Mouse (Mus musculus) liver, embryonic 13.5 days (tissue): Measurements from ENCODE around the gene Gm28044. TPM values are rescaled to one million over a fixed set of nuclear protein-coding genes. Genes with fewer than 3 reads are reported as not detected.
"Not testable (repeated sequence)": the region's sequence is repeated elsewhere in the genome, so short reads cannot be mapped to it uniquely, and the experiment has no call there.

Experiments used
- ATAC-seq: fragments of 200-750 bp; cut with Nextera tagmentation; 2 replicates; pipeline ENCODE4 v1.8.0; 2017; ENCODE audit warnings: low read depth, mild to moderate bottlenecking, moderate number of reproducible peaks, moderate library complexity
- DNase-seq: peaks from one replicate; pipeline ENCODE4 v3.0.0; 2022
- H3K27ac ChIP-seq: fragments of 300-500 bp; sonication (generic); 2 replicates; pipeline ENCODE4 v1.5.1; 2015; ENCODE audit warnings: moderate library complexity, mild to moderate bottlenecking, inconsistent platforms
- H3K27me3 ChIP-seq: fragments of 300-500 bp; sonication (generic); 2 replicates; pipeline ENCODE4 v1.6.1; 2015; ENCODE audit warnings: mild to moderate bottlenecking, inconsistent platforms
- H3K36me3 ChIP-seq: fragments of 300-500 bp; sonication (generic); 2 replicates; pipeline ENCODE4 v1.6.1; 2015; ENCODE audit warnings: mild to moderate bottlenecking, inconsistent platforms
- H3K4me1 ChIP-seq: fragments of 300-500 bp; sonication (generic); replicated peaks from 2 replicates; pipeline ENCODE4 v1.6.1; 2015; ENCODE audit warnings: inconsistent platforms
- H3K4me2 ChIP-seq: fragments of 300-500 bp; sonication (generic); 2 replicates; pipeline ENCODE4 v1.6.1; 2015; ENCODE audit warnings: inconsistent platforms, mild to moderate bottlenecking, moderate library complexity
- H3K4me3 ChIP-seq: fragments of 300-500 bp; sonication (generic); replicated peaks from 2 replicates; pipeline ENCODE4 v1.5.1; 2015; ENCODE audit warnings: mild to moderate bottlenecking, inconsistent platforms
- H3K9ac ChIP-seq: fragments of 300-500 bp; sonication (generic); 2 replicates; pipeline ENCODE4 v1.6.1; 2015; ENCODE audit warnings: mild to moderate bottlenecking, inconsistent platforms
- H3K9me3 ChIP-seq: fragments of 300-500 bp; sonication (generic); replicated peaks from 2 replicates; pipeline ENCODE4 v1.6.1; 2016; ENCODE audit warnings: inconsistent platforms
- WGBS: fragments of 180-500 bp; shearing (Covaris S2); methylation state at CpG from one replicate; pipeline ENCODE4 v1.1.7; 2015; ENCODE audit not compliant: insufficient replicate concordance; 5-methylcytosine and 5-hydroxymethylcytosine counted together
- polyA plus RNA-seq: library from polyadenylated mRNA; unstranded; fragments of >200 nt; fragmentation: Nextera tagmentation; extraction: Ambion mirVana; gene quantifications from 2 replicates; pipeline ENCODE4 v1.2.1, GENCODE M21; 2015

The Gm28044 gene
- polyA plus RNA-seq, result 0.30 and 0.63 TPM in 2 replicates

GRCm38 (mm10) chr13:67360131-67360744 lies at the start of gene Gm28044, which contains the start of gene Zfp953:
Gm28044 (minus strand) TSS chr13:67360536.
Zfp953 (minus strand) TSS chr13:67360605.
- peak within 1 kb of the TSS; percentile 79 for H3K9ac ChIP-seq
- peak within 1 kb of the TSS; percentile 80 for H3K4me3 ChIP-seq
- H3K4me1 ChIP-seq, result peaks cover 19% of the 10 kb centered on the region
- no peaks in the 10 kb centered on the region for H3K9me3 ChIP-seq
- peak; percentile 84 for ATAC-seq
- peak within 1 kb of the TSS; percentile 68 for H3K4me2 ChIP-seq
- H3K27me3 ChIP-seq, result no peaks in the 10 kb centered on the region
- peak within 1 kb of the TSS; percentile 58 for H3K27ac ChIP-seq
- peak; percentile 68 for DNase-seq
- H3K36me3 ChIP-seq, result no peaks in the 10 kb centered on the region
- WGBS, result under 1% methylated on average over 15 of the region's 15 CpGs

GRCm38 (mm10) chr13:67399183-67399903 lies 39.0 kb upstream of the Gm28044 start, which contains the start of gene Zfp429:
Zfp429 (minus strand) TSS chr13:67399819.
- H3K9me3 ChIP-seq, H3K36me3 ChIP-seq, H3K27me3 ChIP-seq, H3K27ac ChIP-seq, DNase-seq, H3K4me1 ChIP-seq: not testable (repeated sequence)
- peak within 1 kb of the TSS; percentile 70 for H3K9ac ChIP-seq
- WGBS, result 6% methylated on average over 16 of the region's 16 CpGs
- H3K4me3 ChIP-seq, result peak within 1 kb of the TSS; percentile 64
- peak within 1 kb of the TSS; percentile 69 for H3K4me2 ChIP-seq
- peak; percentile 91 for ATAC-seq

GRCm38 (mm10) chr13:67376255-67376654 lies 15.9 kb upstream of the Gm28044 start:
- H3K4me3 ChIP-seq, DNase-seq, H3K36me3 ChIP-seq, H3K9ac ChIP-seq, H3K4me2 ChIP-seq, H3K27ac ChIP-seq, H3K4me1 ChIP-seq, H3K27me3 ChIP-seq, ATAC-seq, H3K9me3 ChIP-seq: not testable (repeated sequence)
- 54% methylated on average over 3 of the region's 3 CpGs for WGBS

- not testable (repeated sequence) for H3K9me3 ChIP-seq, H3K36me3 ChIP-seq, H3K27me3 ChIP-seq, H3K4me1 ChIP-seq
- Histone ChIP-seq H3K9ac (peak within 1 kb of the TSS; percentile 69), H3K27ac (peak within 1 kb of the TSS; percentile 39; the same call in 1 of the 2 replicates), H3K4me2 (peak within 1 kb of the TSS; percentile 70), H3K4me3 (peak within 1 kb of the TSS; percentile 64)
- ATAC-seq (peak; percentile 95), DNase-seq (peak; percentile 34)
- 11% methylated on average over 15 of the region's 15 CpGs for WGBS
Measured at GRCm38 (mm10) chr13:67375050-67375911, 14.9 kb upstream of the Gm28044 start, which contains the start of the genes Gm28041 and Zfp456. Gm28041 (minus strand) TSS chr13:67375733. Zfp456 (minus strand) TSS chr13:67375810.

GRCm38 (mm10) chr13:67351854-67352253 lies 8.5 kb downstream of the Gm28044 start:
- DNase-seq, result no peak
- H3K9ac ChIP-seq, result no peak overlapping the region
- no peaks in the 10 kb centered on the region for H3K27me3 ChIP-seq
- ATAC-seq, result no peak
- no peaks in the 10 kb centered on the region for H3K4me1 ChIP-seq
- H3K9me3 ChIP-seq, result no peaks in the 10 kb centered on the region
- H3K27ac ChIP-seq, result no peak overlapping the region
- no peak overlapping the region for H3K4me3 ChIP-seq
- no peak overlapping the region for H3K4me2 ChIP-seq
- H3K36me3 ChIP-seq, result no peaks in the 10 kb centered on the region

- Histone ChIP-seq H3K27me3 (no peaks in the 10 kb centered on the region), H3K9ac (no peak overlapping the region), H3K36me3 (peaks cover 21% of the 10 kb centered on the region), H3K4me2 (no peak overlapping the region), H3K9me3 (no peaks in the 10 kb centered on the region), H3K4me1 (no peaks in the 10 kb centered on the region), H3K4me3 (no peak overlapping the region), H3K27ac (no peak overlapping the region)
- ATAC-seq, result no peak
- no peak for DNase-seq
- WGBS, result 74% methylated on average over 2 of the region's 2 CpGs
Measured at GRCm38 (mm10) chr13:67343422-67343821, 16.9 kb downstream of the Gm28044 start.

- WGBS, result 47% methylated on average over 1 of the region's 1 CpGs
- Histone ChIP-seq H3K4me2 (peak overlapping the region; percentile 78), H3K9me3 (no peaks in the 10 kb centered on the region), H3K27ac (peak overlapping the region; percentile 39; the same call in 1 of the 2 replicates), H3K27me3 (no peaks in the 10 kb centered on the region), H3K4me3 (peak overlapping the region; percentile 70), H3K36me3 (no peaks in the 10 kb centered on the region), H3K9ac (peak overlapping the region; percentile 73), H3K4me1 (peaks cover 17% of the 10 kb centered on the region)
- no peak for ATAC-seq
- no peak for DNase-seq
Measured at GRCm38 (mm10) chr13:67332877-67333276, 27.5 kb downstream of the Gm28044 start.

GRCm38 (mm10) chr13:67332019-67332724 lies 28.2 kb downstream of the Gm28044 start, which contains the start of gene Zfp595:
Zfp595 (minus strand) TSS chr13:67332570.
- Histone ChIP-seq H3K4me2 (peak within 1 kb of the TSS; percentile 78), H3K27ac (peak within 1 kb of the TSS; percentile 69), H3K9me3 (no peaks in the 10 kb centered on the region), H3K9ac (peak within 1 kb of the TSS; percentile 73), H3K27me3 (no peaks in the 10 kb centered on the region), H3K4me3 (peak within 1 kb of the TSS; percentile 70), H3K4me1 (peaks cover 17% of the 10 kb centered on the region), H3K36me3 (no peaks in the 10 kb centered on the region)
- ATAC-seq, result peak; percentile 91
- DNase-seq, result peak; percentile 73
- WGBS, result 12% methylated on average over 17 of the region's 17 CpGs

- WGBS, result 23% methylated on average over 5 of the region's 5 CpGs
- no peaks in the 10 kb centered on the region for H3K36me3 ChIP-seq
- DNase-seq (no peak), ATAC-seq (no peak)
- H3K27ac ChIP-seq, result no peak overlapping the region
- peaks cover 9% of the 10 kb centered on the region for H3K4me1 ChIP-seq
- peak overlapping the region; percentile 76 for H3K4me3 ChIP-seq
- peak overlapping the region; percentile 85 for H3K4me2 ChIP-seq
- peak overlapping the region; percentile 80; the same call in 1 of the 2 replicates for H3K9ac ChIP-seq
- no peaks in the 10 kb centered on the region for H3K27me3 ChIP-seq
- no peaks in the 10 kb centered on the region for H3K9me3 ChIP-seq
Measured at GRCm38 (mm10) chr13:67306718-67307117, 53.6 kb downstream of the Gm28044 start.

GRCm38 (mm10) chr13:67305822-67306672 lies 54.3 kb downstream of the Gm28044 start, which contains the start of gene Zfp457:
Zfp457 (minus strand) TSS chr13:67306485.
- H3K4me2 ChIP-seq, result peak within 1 kb of the TSS; percentile 85
- no peaks in the 10 kb centered on the region for H3K27me3 ChIP-seq
- peaks cover 9% of the 10 kb centered on the region for H3K4me1 ChIP-seq
- 8% methylated on average over 16 of the region's 16 CpGs for WGBS
- H3K27ac ChIP-seq, result peak within 1 kb of the TSS; percentile 29; the same call in 1 of the 2 replicates
- peak within 1 kb of the TSS; percentile 80 for H3K9ac ChIP-seq
- DNase-seq (peak; percentile 71), ATAC-seq (peak; percentile 96)
- peak within 1 kb of the TSS; percentile 76 for H3K4me3 ChIP-seq
- no peaks in the 10 kb centered on the region for H3K36me3 ChIP-seq
- H3K9me3 ChIP-seq, result no peaks in the 10 kb centered on the region
